Comparison of ENCODE assay signal across 10 mouse cellular contexts in genomic region chr1:191493476-191494302, GRCm38 (mm10).
DNase-seq lines count a peak whose midpoint lies in the region; TF ChIP-seq lines count a peak whose summit lies in the region.
"Had no signal": no experiment of that assay in that cellular context is flagged by ENCODE, and none has a peak within 500 bp of the region (broad histone marks: within the 10 kb centered on the region; RNA-seq: fewer than 3 reads in every experiment).

No protein-coding gene starts in this region.

- H3K27ac ChIP-seq in left cerebral cortex, adult 2 months, result peak overlapping the region; percentile 58; the same call in 1 of the 2 replicates
- H3K27ac ChIP-seq: limb, embryonic 15.5 days had no signal

- intact Hi-C loops in left cerebral cortex, adult 2 months (cut with DNase I), result no loop called here
- intact Hi-C loops in left cerebral cortex, postnatal 4 days (cut with DNase I), result no loop called here
- intact Hi-C loops in left cerebral cortex, postnatal 14 days (cut with DNase I), result no loop called here

- H3K4me3 ChIP-seq in left cerebral cortex, adult 2 months, result no peak overlapping the region
- H3K4me3 ChIP-seq: erythroblast, embryonic 14.5 days; limb, embryonic 15.5 days had no signal

- no peak for TF ChIP-seq CTCF in left cerebral cortex, adult 2 months (IDR thresholded peaks at IDR 0.05)

- DNase-seq in left cerebral cortex, adult 2 months (ENCODE audit: extremely low spot score in 1 of 2, low spot score in 2 of 2), result no peak
- DNase-seq in left cerebral cortex, postnatal 4 days, result no peak
- DNase-seq in heart, adult 18-20 months, result peak; percentile 80 to 87
- DNase-seq in kidney, postnatal 36 days, result peak; percentile 76 to 80
- DNase-seq in skeletal muscle tissue, adult 2 months (ENCODE audit: low read depth, low spot score), result peak; percentile 68
- DNase-seq in thymus, postnatal 36 days, result no peak
- DNase-seq in left cerebral cortex, postnatal 14 days (ENCODE audit: low spot score in 2 of 2), result no peak
- DNase-seq in spleen, postnatal 4 days (ENCODE audit: low spot score in 2 of 2), result no peak

Comparison
In these comparisons a context has a peak if more than half of its experiments do, and no peak if none do; other contexts are left out.
1. DNase-seq: peak in heart, adult 18-20 months (2 of 2), kidney, postnatal 36 days (2 of 2) and skeletal muscle tissue, adult 2 months (single experiment); none in left cerebral cortex, adult 2 months (0 of 2), left cerebral cortex, postnatal 4 days (single experiment), thymus, postnatal 36 days (0 of 2), left cerebral cortex, postnatal 14 days (0 of 2) and spleen, postnatal 4 days (0 of 2).